In the genomic region with DNA sequence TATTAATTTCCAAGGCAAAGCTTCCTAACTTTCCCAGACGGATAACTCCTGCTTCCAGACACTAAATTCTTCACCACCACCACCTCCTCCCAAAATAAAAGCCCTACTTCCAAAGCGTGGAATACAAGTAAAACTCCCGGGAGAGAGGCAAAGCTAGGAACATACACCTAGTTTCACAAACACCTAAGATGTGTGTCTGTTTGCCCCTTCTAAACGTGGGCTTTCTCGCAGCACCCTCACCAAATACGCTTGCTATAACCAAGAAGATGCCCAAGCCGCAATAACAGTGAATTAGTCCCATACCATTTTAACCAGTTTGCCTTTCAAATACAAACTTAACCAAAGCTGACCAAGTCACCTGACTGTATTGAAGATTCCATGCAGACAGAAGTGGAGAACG, we compare ENCODE assay signal across 10 mouse cellular contexts. TPM values are rescaled to one million over a fixed set of nuclear protein-coding genes. Genes with fewer than 3 reads are reported as not detected.
DNase-seq lines count a peak whose midpoint lies in the region; ATAC-seq and TF ChIP-seq lines count a peak whose summit lies in the region.
"Had no signal": no experiment of that assay in that cellular context is flagged by ENCODE, and none has a peak within 500 bp of the region (broad histone marks: within the 10 kb centered on the region; RNA-seq: fewer than 3 reads in every experiment).

No protein-coding gene starts in this region.

- no peaks in the 10 kb centered on the region for H3K36me3 ChIP-seq in forebrain, embryonic 14.5 days (ENCODE audit: control insufficient read depth, insufficient read depth, low read length)
- no peaks in the 10 kb centered on the region for H3K36me3 ChIP-seq in limb, embryonic 14.5 days (ENCODE audit: control insufficient read depth, insufficient read depth, low read length)
- H3K36me3 ChIP-seq in splenic B cell, adult 2 months (ENCODE audit: control insufficient read depth, insufficient read depth, low read length, poor library complexity, severe bottlenecking), result no peaks in the 10 kb centered on the region
- H3K36me3 ChIP-seq: G1E had no signal

- H3K27ac ChIP-seq in layer of hippocampus, adult 2 months, result peak overlapping the region; percentile 95; the same call in 1 of the 2 replicates
- no peak overlapping the region for H3K27ac ChIP-seq in forebrain, embryonic 14.5 days (ENCODE audit: low read depth, low read length)
- H3K27ac ChIP-seq in limb, embryonic 14.5 days (replicated peaks; ENCODE audit: low read depth, low read length), result no peak overlapping the region

- ATAC-seq in forebrain, embryonic 14.5 days, result no peak
- no peak for ATAC-seq in limb, embryonic 14.5 days (ENCODE audit: low FRiP score, low read depth)
- ATAC-seq in monocyte, adult 5-6 weeks (replicated peaks; ENCODE audit: insufficient number of reproducible peaks, low FRiP score, low TSS enrichment, poor library complexity, severe bottlenecking), result no peak

- no peaks in the 10 kb centered on the region for H3K9me3 ChIP-seq in forebrain, embryonic 14.5 days (replicated peaks; ENCODE audit: control insufficient read depth, low read length)
- no peaks in the 10 kb centered on the region for H3K9me3 ChIP-seq in limb, embryonic 14.5 days (ENCODE audit: control insufficient read depth, low read length)
- H3K9me3 ChIP-seq: G1E had no signal

- no peak for TF ChIP-seq CTCF in layer of hippocampus, adult 2 months (conservative IDR thresholded peaks at IDR 0.05)

- no peaks in the 10 kb centered on the region for H3K27me3 ChIP-seq in forebrain, embryonic 14.5 days (replicated peaks; ENCODE audit: control insufficient read depth, insufficient read depth, low read length)
- H3K27me3 ChIP-seq in limb, embryonic 14.5 days (ENCODE audit: control insufficient read depth, insufficient read depth, low read length), result 0 out of 2 replicates have a peak, but pooled peaks cover 17% of the 10 kb centered on the region
- H3K27me3 ChIP-seq in splenic B cell, adult 2 months (ENCODE audit: control insufficient read depth, insufficient read depth, low read length, poor library complexity, severe bottlenecking), result no peaks in the 10 kb centered on the region; the same call in 1 of the 2 replicates

- 4% methylated on average over 8 of the region's 8 CpGs for WGBS in forebrain, embryonic 14.5 days
- WGBS in limb, embryonic 14.5 days, result 2% methylated on average over 8 of the region's 8 CpGs

- peaks cover 27% of the 10 kb centered on the region for H3K4me1 ChIP-seq in forebrain, embryonic 14.5 days (ENCODE audit: control insufficient read depth, insufficient read depth, low read length)
- H3K4me1 ChIP-seq in limb, embryonic 14.5 days (ENCODE audit: control insufficient read depth, insufficient read depth, low read length), result peaks cover 30% of the 10 kb centered on the region

- no peak for DNase-seq in layer of hippocampus, adult 2 months (ENCODE audit: low spot score in 2 of 2)
- no peak for DNase-seq in layer of hippocampus, adult 9-11 months
- no peak for DNase-seq in forebrain, embryonic 14.5 days (ENCODE audit: low spot score)
- DNase-seq in limb, embryonic 14.5 days (ENCODE audit: low spot score), result no peak
- DNase-seq in splenic B cell, adult 2 months (ENCODE audit: low read depth, low spot score), result peak; percentile 2
- DNase-seq in right cerebral cortex, postnatal 14 days, result no peak
- DNase-seq in layer of hippocampus, adult 8-10 months (ENCODE audit: low spot score in 2 of 2), result no peak

- H3K4me3 ChIP-seq in layer of hippocampus, adult 2 months, result peak overlapping the region; percentile 91
- H3K4me3 ChIP-seq in forebrain, embryonic 14.5 days (ENCODE audit: low read depth, low read length), result peak overlapping the region; percentile 85
- peak overlapping the region; percentile 83 for H3K4me3 ChIP-seq in limb, embryonic 14.5 days (replicated peaks; ENCODE audit: low read length)

- peak overlapping the region; percentile 92 for H3K4me2 ChIP-seq in forebrain, embryonic 14.5 days (ENCODE audit: low read length)
- peak overlapping the region; percentile 71 for H3K4me2 ChIP-seq in limb, embryonic 14.5 days (replicated peaks; ENCODE audit: low read depth, low read length, severe bottlenecking)

- no peak for TF ChIP-seq POLR2A in limb, embryonic 14.5 days (IDR thresholded peaks at IDR 0.05; ENCODE audit: borderline replicate concordance, extremely low read depth, insufficient read depth, insufficient read length)

- H3K9ac ChIP-seq in forebrain, embryonic 14.5 days (ENCODE audit: low read length), result peak overlapping the region; percentile 93; the same call in 1 of the 2 replicates
- no peak overlapping the region; the same call in 1 of the 2 replicates for H3K9ac ChIP-seq in limb, embryonic 14.5 days (ENCODE audit: low read depth, low read length, severe bottlenecking)

RNA-seq across cellular contexts. Expression of a gene that starts 1.8 kb away (rescaled TPM):
- 10 to 100 TPM; 83.3 to 83.8 TPM for total RNA-seq in layer of hippocampus, adult 2 months (2021)
- 12.8 and 14.5 TPM in 2 replicates for polyA plus RNA-seq in forebrain, embryonic 14.5 days (2014; fragmentation: Nextera tagmentation; extraction: Ambion mirVana)
- polyA plus RNA-seq in limb, embryonic 14.5 days (2012; rRNA removed), result 6.2 and 7.6 TPM in 2 replicates
- 4.9 TPM in 2 replicates for polyA plus RNA-seq in limb, embryonic 14.5 days (2014; fragmentation: Nextera tagmentation; extraction: Ambion mirVana)
- total RNA-seq in layer of hippocampus, adult 8-10 months (2022), result 10 to 100 TPM; 70.2 to 79.5 (median 72.3) TPM
- total RNA-seq in monocyte, adult 5-6 weeks (2017), result not detected in 3 replicates
- total RNA-seq: neutrophil, adult 5-6 weeks had no signal
- polyA plus RNA-seq: G1E had no signal

RNA-seq across cellular contexts. Expression of a gene that starts 1.9 kb away (rescaled TPM):
- total RNA-seq in layer of hippocampus, adult 2 months (2021), result 1 to 10 TPM; 1.8 to 2.1 TPM
- 2.0 TPM in 2 replicates for polyA plus RNA-seq in forebrain, embryonic 14.5 days (2014; fragmentation: Nextera tagmentation; extraction: Ambion mirVana)
- 1.9 and 2.4 TPM in 2 replicates for polyA plus RNA-seq in limb, embryonic 14.5 days (2012; rRNA removed)
- polyA plus RNA-seq in limb, embryonic 14.5 days (2014; fragmentation: Nextera tagmentation; extraction: Ambion mirVana), result 1.1 and 1.4 TPM in 2 replicates
- total RNA-seq in layer of hippocampus, adult 8-10 months (2022), result 1 to 10 TPM; 1.5 to 2.0 (median 1.7) TPM
- total RNA-seq in monocyte, adult 5-6 weeks (2017), result not detected in 3 replicates
- total RNA-seq: G1E; neutrophil, adult 5-6 weeks had no signal
- polyA plus RNA-seq: G1E had no signal

RNA-seq across cellular contexts. Expression of a gene that starts 48.7 kb away (rescaled TPM):
- 10 to 100 TPM; 17.6 to 17.8 TPM for total RNA-seq in layer of hippocampus, adult 2 months (2021)
- 13.3 and 13.9 TPM in 2 replicates for polyA plus RNA-seq in forebrain, embryonic 14.5 days (2014; fragmentation: Nextera tagmentation; extraction: Ambion mirVana)
- polyA plus RNA-seq in limb, embryonic 14.5 days (2012; rRNA removed), result 8.8 and 9.5 TPM in 2 replicates
- 9.3 and 10.1 TPM in 2 replicates for polyA plus RNA-seq in limb, embryonic 14.5 days (2014; fragmentation: Nextera tagmentation; extraction: Ambion mirVana)
- total RNA-seq in layer of hippocampus, adult 8-10 months (2022), result 10 to 100 TPM; 17.4 to 21.2 (median 18.2) TPM
- 4.7 to 13.1 TPM (median 6.2 TPM) in 3 replicates for total RNA-seq in monocyte, adult 5-6 weeks (2017)

Comparison
In these comparisons a context has a peak if more than half of its experiments do, and no peak if none do; other contexts are left out.
1. RNA of a gene that starts 1.8 kb away (total RNA-seq): 83.3 to 83.8 TPM in layer of hippocampus, adult 2 months and 70.2 to 79.5 TPM in layer of hippocampus, adult 8-10 months; not detected in monocyte, adult 5-6 weeks; every median in the first group is over 10 times any median in the second.
2. Peak in every context shown above with its lines, with median percentiles within 50 percentile points of each other: H3K4me3 ChIP-seq.